Mouse (Mus musculus) ovary, postnatal 36 days (tissue): ENCODE measurements around the gene Jak3.
A peak's percentile ranks its signal among the peaks of the same experiment; 100 is the strongest.

Experiments used
- DNase-seq: peaks from one replicate; pipeline ENCODE4 v3.0.0; 2022; ENCODE audit warnings: low spot score, mixed read lengths

Gene Jak3

GRCm38 (mm10) chr8:71676020-71676741 lies at the start of gene Jak3:
Gene Jak3 (plus strand): TSS chr8:71676296.
- peak; percentile 61 for DNase-seq

GRCm38 (mm10) chr8:71626753-71627152 lies 49.3 kb upstream of the Jak3 start:
- no peak for DNase-seq

- no peak for DNase-seq
These were observed 48.6 kb upstream of the Jak3 start for GRCm38 (mm10) chr8:71627265-71628099.

GRCm38 (mm10) chr8:71628396-71629095 lies 47.5 kb upstream of the Jak3 start:
- DNase-seq: no peak

- DNase-seq: peak; percentile 95
These were observed 46.9 kb upstream of the Jak3 start for GRCm38 (mm10) chr8:71629096-71629697.

GRCm38 (mm10) chr8:71629781-71630212 lies 46.3 kb upstream of the Jak3 start:
- peak; percentile 61 for DNase-seq

- DNase-seq: no peak
These were observed 45.3 kb upstream of the Jak3 start for GRCm38 (mm10) chr8:71630761-71631160.

GRCm38 (mm10) chr8:71631897-71632296 lies 44.2 kb upstream of the Jak3 start:
- no peak for DNase-seq

GRCm38 (mm10) chr8:71633164-71633563 lies 42.9 kb upstream of the Jak3 start:
- DNase-seq: peak; percentile 61

- DNase-seq: peak; percentile 52
These were observed 42.0 kb upstream of the Jak3 start for GRCm38 (mm10) chr8:71633981-71634667.

- DNase-seq: no peak
These were observed 38.7 kb upstream of the Jak3 start for GRCm38 (mm10) chr8:71637149-71638095.

- no peak for DNase-seq
These were observed 37.8 kb upstream of the Jak3 start for GRCm38 (mm10) chr8:71638321-71638720.

- DNase-seq: no peak
These were observed 36.8 kb upstream of the Jak3 start for GRCm38 (mm10) chr8:71639318-71639717.

- DNase-seq: no peak
These were observed 30.6 kb upstream of the Jak3 start for GRCm38 (mm10) chr8:71645510-71645909.

GRCm38 (mm10) chr8:71654600-71654999 lies 21.5 kb upstream of the Jak3 start:
- peak; percentile 41 for DNase-seq

- DNase-seq: no peak
These were observed 18.3 kb upstream of the Jak3 start for GRCm38 (mm10) chr8:71657816-71658215.

- no peak for DNase-seq
These were observed 17.5 kb upstream of the Jak3 start for GRCm38 (mm10) chr8:71658515-71659049.

GRCm38 (mm10) chr8:71659751-71660150 lies 16.3 kb upstream of the Jak3 start:
- DNase-seq: no peak

GRCm38 (mm10) chr8:71660325-71661120 lies 15.6 kb upstream of the Jak3 start:
- peak; percentile 82 for DNase-seq
